Mouse (Mus musculus): ENCODE data around the gene Cacng6. TPM values are rescaled to one million over a fixed set of nuclear protein-coding genes. Genes with fewer than 3 reads are reported as not detected.

Gene Cacng6
- polyA plus RNA-seq (2014; fragmentation: Nextera tagmentation; extraction: Ambion mirVana): not detected in 2 replicates

GRCm38 (mm10) chr7:3423895-3424294 is at the start of gene Cacng6:
Gene Cacng6, plus strand, starts transcription at chr7:3424195.
- H3K9ac ChIP-seq (ENCODE audit: low read length): peak within 1 kb of the TSS; percentile 44; the same call in 1 of the 2 replicates
- peak within 1 kb of the TSS; percentile 52 for H3K4me2 ChIP-seq
- no peak within 1 kb of the TSS for H3K27ac ChIP-seq (ENCODE audit: low read depth, low read length)
- no peaks in the 10 kb centered on the region for H3K9me3 ChIP-seq (ENCODE audit: control insufficient read depth, low read length)
- H3K36me3 ChIP-seq (ENCODE audit: control insufficient read depth, insufficient read depth, low read length): no peaks in the 10 kb centered on the region
- H3K4me1 ChIP-seq (ENCODE audit: control insufficient read depth, insufficient read depth, low read length): peaks cover 3% of the 10 kb centered on the region
- 34% methylated on average over 4 of the region's 4 CpGs for WGBS
- DNase-seq (ENCODE audit: low spot score, missing footprints) (no peak), ATAC-seq (ENCODE audit: low FRiP score) (peak; percentile 19)
- peak within 1 kb of the TSS; percentile 15; the same call in 1 of the 2 replicates for H3K4me3 ChIP-seq (ENCODE audit: low read depth, low read length)
- H3K27me3 ChIP-seq (ENCODE audit: control insufficient read depth, insufficient read depth, low read length): peaks cover 31% of the 10 kb centered on the region

- H3K9ac ChIP-seq (ENCODE audit: low read length): no peak overlapping the region
- H3K27ac ChIP-seq (ENCODE audit: low read depth, low read length): no peak overlapping the region
- no peaks in the 10 kb centered on the region for H3K9me3 ChIP-seq (ENCODE audit: control insufficient read depth, low read length)
- H3K4me2 ChIP-seq: no peak overlapping the region
- no peak for ATAC-seq (ENCODE audit: low FRiP score)
- no peaks in the 10 kb centered on the region for H3K27me3 ChIP-seq (ENCODE audit: control insufficient read depth, insufficient read depth, low read length)
- no peaks in the 10 kb centered on the region for H3K4me1 ChIP-seq (ENCODE audit: control insufficient read depth, insufficient read depth, low read length)
- 51% methylated on average over 4 of the region's 4 CpGs for WGBS
- no peak overlapping the region for H3K4me3 ChIP-seq (ENCODE audit: low read depth, low read length)
- H3K36me3 ChIP-seq (ENCODE audit: control insufficient read depth, insufficient read depth, low read length): no peaks in the 10 kb centered on the region
- DNase-seq (ENCODE audit: low spot score, missing footprints): peak; percentile 88
Observed at GRCm38 (mm10) chr7:3376831-3377230, 47.2 kb upstream of the Cacng6 start.

- peak; percentile 59 for DNase-seq (ENCODE audit: low spot score, missing footprints)
- ATAC-seq (ENCODE audit: low FRiP score): no peak
- 89% methylated on average over 9 of the region's 9 CpGs for WGBS
- no peak overlapping the region for H3K4me2 ChIP-seq
- H3K36me3 ChIP-seq (ENCODE audit: control insufficient read depth, insufficient read depth, low read length): no peaks in the 10 kb centered on the region
- H3K27ac ChIP-seq (ENCODE audit: low read depth, low read length): no peak overlapping the region
- no peak overlapping the region for H3K4me3 ChIP-seq (ENCODE audit: low read depth, low read length)
- no peaks in the 10 kb centered on the region for H3K4me1 ChIP-seq (ENCODE audit: control insufficient read depth, insufficient read depth, low read length)
- no peaks in the 10 kb centered on the region for H3K27me3 ChIP-seq (ENCODE audit: control insufficient read depth, insufficient read depth, low read length)
- H3K9ac ChIP-seq (ENCODE audit: low read length): no peak overlapping the region
- no peaks in the 10 kb centered on the region for H3K9me3 ChIP-seq (ENCODE audit: control insufficient read depth, low read length)
Observed at GRCm38 (mm10) chr7:3382123-3382522, 41.9 kb upstream of the Cacng6 start.

- no peak for ATAC-seq (ENCODE audit: low FRiP score)
- 85% methylated on average over 5 of the region's 5 CpGs for WGBS
- no peak overlapping the region for H3K27ac ChIP-seq (ENCODE audit: low read depth, low read length)
Observed at GRCm38 (mm10) chr7:3384807-3385319, 39.1 kb upstream of the Cacng6 start.

GRCm38 (mm10) chr7:3386036-3386730 is 37.8 kb upstream of the Cacng6 start:
- 85% methylated on average over 6 of the region's 6 CpGs for WGBS
- H3K9me3 ChIP-seq (ENCODE audit: control insufficient read depth, low read length): no peaks in the 10 kb centered on the region
- H3K4me1 ChIP-seq (ENCODE audit: control insufficient read depth, insufficient read depth, low read length): peaks cover 2% of the 10 kb centered on the region; the same call in 1 of the 2 replicates
- H3K4me2 ChIP-seq: no peak overlapping the region
- no peak for ATAC-seq (ENCODE audit: low FRiP score)
- no peaks in the 10 kb centered on the region for H3K36me3 ChIP-seq (ENCODE audit: control insufficient read depth, insufficient read depth, low read length)
- H3K27ac ChIP-seq (ENCODE audit: low read depth, low read length): no peak overlapping the region
- H3K9ac ChIP-seq (ENCODE audit: low read length): no peak overlapping the region
- H3K4me3 ChIP-seq (ENCODE audit: low read depth, low read length): no peak overlapping the region
- peak; percentile 4 for DNase-seq (ENCODE audit: low spot score, missing footprints)
- H3K27me3 ChIP-seq (ENCODE audit: control insufficient read depth, insufficient read depth, low read length): no peaks in the 10 kb centered on the region

More at GRCm38 (mm10) chr7:3384807-3385319, 39.1 kb upstream of the Cacng6 start:
- Histone ChIP-seq H3K9ac (ENCODE audit: low read length) (no peak overlapping the region), H3K4me3 (ENCODE audit: low read depth, low read length) (no peak overlapping the region), H3K36me3 (ENCODE audit: control insufficient read depth, insufficient read depth, low read length) (no peaks in the 10 kb centered on the region), H3K9me3 (ENCODE audit: control insufficient read depth, low read length) (no peaks in the 10 kb centered on the region), H3K4me1 (ENCODE audit: control insufficient read depth, insufficient read depth, low read length) (no peaks in the 10 kb centered on the region; the same call in 1 of the 2 replicates), H3K4me2 (no peak overlapping the region), H3K27me3 (ENCODE audit: control insufficient read depth, insufficient read depth, low read length) (no peaks in the 10 kb centered on the region)
- no peak for DNase-seq (ENCODE audit: low spot score, missing footprints)

- no peak overlapping the region for H3K9ac ChIP-seq (ENCODE audit: low read length)
- H3K36me3 ChIP-seq (ENCODE audit: control insufficient read depth, insufficient read depth, low read length): no peaks in the 10 kb centered on the region
- no peak for ATAC-seq (ENCODE audit: low FRiP score)
- H3K4me3 ChIP-seq (ENCODE audit: low read depth, low read length): no peak overlapping the region
- H3K4me1 ChIP-seq (ENCODE audit: control insufficient read depth, insufficient read depth, low read length): peaks cover 10% of the 10 kb centered on the region
- H3K9me3 ChIP-seq (ENCODE audit: control insufficient read depth, low read length): no peaks in the 10 kb centered on the region
- peak; percentile 61 for DNase-seq (ENCODE audit: low spot score, missing footprints)
- H3K27ac ChIP-seq (ENCODE audit: low read depth, low read length): no peak overlapping the region
- H3K4me2 ChIP-seq: no peak overlapping the region
- H3K27me3 ChIP-seq (ENCODE audit: control insufficient read depth, insufficient read depth, low read length): no peaks in the 10 kb centered on the region
- 84% methylated on average over 18 of the region's 18 CpGs for WGBS
Observed at GRCm38 (mm10) chr7:3387761-3388160, 36.2 kb upstream of the Cacng6 start.

- H3K9me3 ChIP-seq (ENCODE audit: control insufficient read depth, low read length): no peaks in the 10 kb centered on the region
- no peaks in the 10 kb centered on the region for H3K36me3 ChIP-seq (ENCODE audit: control insufficient read depth, insufficient read depth, low read length)
- ATAC-seq (ENCODE audit: low FRiP score) (no peak), DNase-seq (ENCODE audit: low spot score, missing footprints) (no peak)
- no peak overlapping the region for H3K4me2 ChIP-seq
- no peak overlapping the region for H3K4me3 ChIP-seq (ENCODE audit: low read depth, low read length)
- no peak overlapping the region for H3K9ac ChIP-seq (ENCODE audit: low read length)
- H3K27me3 ChIP-seq (ENCODE audit: control insufficient read depth, insufficient read depth, low read length): no peaks in the 10 kb centered on the region
- 72% methylated on average over 6 of the region's 6 CpGs for WGBS
- peaks cover 10% of the 10 kb centered on the region for H3K4me1 ChIP-seq (ENCODE audit: control insufficient read depth, insufficient read depth, low read length)
- H3K27ac ChIP-seq (ENCODE audit: low read depth, low read length): no peak overlapping the region
Observed at GRCm38 (mm10) chr7:3388885-3389284, 35.1 kb upstream of the Cacng6 start.

GRCm38 (mm10) chr7:3389444-3390412 is 34.3 kb upstream of the Cacng6 start:
- 4% methylated on average over 17 of the region's 17 CpGs for WGBS
- ATAC-seq (ENCODE audit: low FRiP score): peak; percentile 67
- peak overlapping the region; percentile 33 for H3K4me3 ChIP-seq (ENCODE audit: low read depth, low read length)
- H3K9me3 ChIP-seq (ENCODE audit: control insufficient read depth, low read length): no peaks in the 10 kb centered on the region
- no peak overlapping the region for H3K27ac ChIP-seq (ENCODE audit: low read depth, low read length)
- peak overlapping the region; percentile 53; the same call in 1 of the 2 replicates for H3K9ac ChIP-seq (ENCODE audit: low read length)
- H3K36me3 ChIP-seq (ENCODE audit: control insufficient read depth, insufficient read depth, low read length): peaks cover 4% of the 10 kb centered on the region
- peaks cover 10% of the 10 kb centered on the region for H3K4me1 ChIP-seq (ENCODE audit: control insufficient read depth, insufficient read depth, low read length)
- no peaks in the 10 kb centered on the region for H3K27me3 ChIP-seq (ENCODE audit: control insufficient read depth, insufficient read depth, low read length)
- H3K4me2 ChIP-seq: peak overlapping the region; percentile 63
- DNase-seq (ENCODE audit: low spot score, missing footprints): peak; percentile 91
